Mouse (Mus musculus) bone marrow, adult 2 months (tissue): ENCODE results near the gene Rtl3.

ENCODE experiments used
- CTCF ChIP-seq: fragments of 200-500 bp; IDR thresholded peaks from 2 replicates; pipeline ENCODE4 v1.5.1; 2011; ENCODE audit warnings: low read length, control low read depth; ENCODE audit not compliant: control insufficient read depth, insufficient read depth
- POLR2A ChIP-seq: fragments of 200-500 bp; IDR thresholded peaks from 2 replicates; pipeline ENCODE4 v1.6.1; 2011; ENCODE audit warnings: low read depth, mild to moderate bottlenecking, control low read depth, low read length, borderline replicate concordance; ENCODE audit not compliant: control insufficient read depth

DNA sequence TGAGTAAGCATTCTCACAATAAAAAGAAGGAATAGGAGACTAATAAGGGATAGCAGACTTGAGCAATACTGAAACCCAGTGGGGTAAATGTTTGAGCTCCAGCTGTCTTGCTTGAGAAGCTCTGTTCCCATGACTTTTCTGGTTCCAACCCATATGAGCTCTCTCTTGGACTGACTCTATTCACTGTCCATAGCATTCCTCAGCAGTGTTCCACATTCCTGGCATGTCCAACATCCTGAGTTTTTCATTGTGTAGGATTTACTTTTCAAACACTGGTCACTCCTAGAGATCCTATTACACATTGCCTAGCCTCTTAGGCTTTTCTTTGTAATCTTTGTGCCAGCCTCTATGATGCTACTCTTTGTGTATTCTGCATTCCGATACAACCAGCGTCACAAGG, 36.1 kb downstream of the Rtl3 start:
- no peak for TF ChIP-seq CTCF
- no peak for TF ChIP-seq POLR2A
